Mouse (Mus musculus) hindbrain, postnatal 0 days (tissue): ENCODE data around the gene Hoxb7. TPM values are rescaled to one million over a fixed set of nuclear protein-coding genes. Genes with fewer than 3 reads are reported as not detected.

Experiments
- ATAC-seq: fragments of 200-750 bp; cut with Nextera tagmentation; 2 replicates; pipeline ENCODE4 v1.8.0; 2017; ENCODE audit warnings: mild to moderate bottlenecking, moderate TSS enrichment, moderate library complexity
- DNase-seq: peaks from one replicate; pipeline ENCODE4 v3.0.0-alpha.2; 2015; ENCODE audit warnings: low spot score
- H3K27ac ChIP-seq: fragments of 300-500 bp; sonication (generic); 2 replicates; pipeline ENCODE4 v1.5.1; 2014; ENCODE audit warnings: mild to moderate bottlenecking
- H3K27me3 ChIP-seq: fragments of 300-500 bp; sonication (generic); 2 replicates; pipeline ENCODE4 v1.6.1; 2014; ENCODE audit warnings: low read length, mixed read lengths; ENCODE audit not compliant: insufficient read depth
- H3K36me3 ChIP-seq: fragments of 300-500 bp; sonication (generic); 2 replicates; pipeline ENCODE4 v1.6.1; 2014; ENCODE audit warnings: low read length, mixed read lengths; ENCODE audit not compliant: insufficient read depth
- H3K4me1 ChIP-seq: fragments of 300-500 bp; sonication (generic); 2 replicates; pipeline ENCODE4 v1.6.1; 2014; ENCODE audit warnings: antibody characterized with exemption, low read length, mixed read lengths; ENCODE audit not compliant: insufficient read depth
- H3K4me2 ChIP-seq: fragments of 300-500 bp; sonication (generic); 2 replicates; pipeline ENCODE4 v1.6.1; 2014; ENCODE audit warnings: low read depth, mild to moderate bottlenecking, low read length, moderate library complexity, mixed read lengths
- H3K4me3 ChIP-seq: fragments of 300-500 bp; sonication (generic); 2 replicates; pipeline ENCODE4 v1.5.1; 2014; ENCODE audit warnings: low read length
- H3K9ac ChIP-seq: fragments of 300-500 bp; sonication (generic); replicated peaks from 2 replicates; pipeline ENCODE4 v1.6.1; 2014; ENCODE audit warnings: mild to moderate bottlenecking, low read length, moderate library complexity, mixed read lengths
- H3K9me3 ChIP-seq: fragments of 300-500 bp; sonication (generic); 2 replicates; pipeline ENCODE4 v1.6.1; 2016; ENCODE audit warnings: low read length, mixed read lengths
- CTCF ChIP-seq: IDR thresholded peaks from 2 replicates; pipeline ENCODE4 v1.5.1; 2016; ENCODE audit warnings: antibody characterized with exemption, control low read depth, low read depth
- WGBS: fragments of 180-500 bp; shearing (Covaris S2); extraction: QIAGEN DNeasy Blood & Tissue Kit; methylation state at CpG from one replicate; pipeline ENCODE4 v1.1.7; 2014; 5-methylcytosine and 5-hydroxymethylcytosine counted together
- polyA plus RNA-seq: library from polyadenylated mRNA; unstranded; fragments of >200 nt; fragmentation: Nextera tagmentation; extraction: Ambion mirVana; gene quantifications from 2 replicates; pipeline ENCODE4 v1.2.1, GENCODE M21; 2015
- total RNA-seq: library from RNA; depleted of rRNA; stranded (reverse); fragments of >200 nt; gene quantifications from 2 replicates; pipeline ENCODE4 v1.2.3, GENCODE M21; 2014

The Hoxb7 gene
- total and polyA plus RNA-seq, 2 experiments from 2014 or later = 10.1 to 11.0 TPM

GRCm38 (mm10) chr11:96296997-96297396 lies 10.6 kb downstream of the Hoxb7 start:
- Histone ChIP-seq H3K27ac (no peak overlapping the region), H3K27me3 (peaks cover 84% of the 10 kb centered on the region), H3K36me3 (no peaks in the 10 kb centered on the region), H3K4me1 (no peaks in the 10 kb centered on the region), H3K4me2 (peak overlapping the region; percentile 18; the same call in 1 of the 2 replicates), H3K9me3 (no peaks in the 10 kb centered on the region), H3K4me3 (peak overlapping the region; percentile 7; the same call in 1 of the 2 replicates), H3K9ac (no peak overlapping the region)
- no peak for DNase-seq
- ATAC-seq = no peak
- TF ChIP-seq CTCF = no peak
- WGBS = 0% methylated on average over 2 of the region's 2 CpGs

GRCm38 (mm10) chr11:96297428-96297827 lies 11.0 kb downstream of the Hoxb7 start:
- DNase-seq (no peak), ATAC-seq (no peak)
- Histone ChIP-seq H3K27me3 (peaks cover 84% of the 10 kb centered on the region), H3K4me3 (no peak overlapping the region), H3K4me1 (no peaks in the 10 kb centered on the region), H3K27ac (no peak overlapping the region), H3K36me3 (no peaks in the 10 kb centered on the region), H3K4me2 (peak overlapping the region; percentile 18; the same call in 1 of the 2 replicates), H3K9ac (no peak overlapping the region), H3K9me3 (no peaks in the 10 kb centered on the region)
- 6% methylated on average over 3 of the region's 3 CpGs for WGBS
- no peak for TF ChIP-seq CTCF

- TF ChIP-seq CTCF = no peak
- no peak overlapping the region for H3K9ac ChIP-seq
- ATAC-seq (no peak), DNase-seq (no peak)
- H3K27ac ChIP-seq = no peak overlapping the region
- H3K36me3 ChIP-seq = no peaks in the 10 kb centered on the region
- peak overlapping the region; percentile 8; the same call in 1 of the 2 replicates for H3K4me3 ChIP-seq
- H3K4me2 ChIP-seq = 0 out of 2 replicates have a peak overlapping the region, but pooled peaks have one; percentile 28
- H3K27me3 ChIP-seq = peaks cover 80% of the 10 kb centered on the region
- no peaks in the 10 kb centered on the region for H3K4me1 ChIP-seq
- WGBS = 4% methylated on average over 11 of the region's 11 CpGs
- H3K9me3 ChIP-seq = no peaks in the 10 kb centered on the region
Measured at GRCm38 (mm10) chr11:96297968-96298635, 11.7 kb downstream of the Hoxb7 start.

GRCm38 (mm10) chr11:96298895-96299667 lies 12.7 kb downstream of the Hoxb7 start:
- WGBS = 1% methylated on average over 66 of the region's 66 CpGs
- Histone ChIP-seq H3K9me3 (no peaks in the 10 kb centered on the region), H3K4me3 (peak overlapping the region; percentile 31), H3K36me3 (no peaks in the 10 kb centered on the region), H3K27ac (0 out of 2 replicates have a peak overlapping the region, but pooled peaks have one; percentile 26), H3K9ac (peak overlapping the region; percentile 41), H3K4me2 (peak overlapping the region; percentile 30), H3K4me1 (no peaks in the 10 kb centered on the region), H3K27me3 (peaks cover 73% of the 10 kb centered on the region)
- TF ChIP-seq CTCF = no peak
- 0 out of 2 replicates have a peak, but pooled peaks have one; percentile 56 for ATAC-seq
- DNase-seq = no peak

GRCm38 (mm10) chr11:96299781-96300180 lies 13.4 kb downstream of the Hoxb7 start:
- Histone ChIP-seq H3K27ac (no peak overlapping the region), H3K9ac (no peak overlapping the region), H3K27me3 (peaks cover 74% of the 10 kb centered on the region), H3K4me1 (no peaks in the 10 kb centered on the region), H3K9me3 (no peaks in the 10 kb centered on the region), H3K36me3 (no peaks in the 10 kb centered on the region), H3K4me2 (peak overlapping the region; percentile 30), H3K4me3 (peak overlapping the region; percentile 31)
- ATAC-seq = no peak
- WGBS = 4% methylated on average over 9 of the region's 9 CpGs
- TF ChIP-seq CTCF = no peak
- no peak for DNase-seq

GRCm38 (mm10) chr11:96300354-96301063 lies 14.1 kb downstream of the Hoxb7 start:
- Histone ChIP-seq H3K27ac (peak overlapping the region; percentile 37; the same call in 1 of the 2 replicates), H3K27me3 (peaks cover 72% of the 10 kb centered on the region), H3K4me2 (peak overlapping the region; percentile 30), H3K4me1 (no peaks in the 10 kb centered on the region), H3K9me3 (no peaks in the 10 kb centered on the region), H3K9ac (no peak overlapping the region), H3K36me3 (no peaks in the 10 kb centered on the region), H3K4me3 (peak overlapping the region; percentile 31)
- no peak for ATAC-seq
- TF ChIP-seq CTCF = no peak
- WGBS = 3% methylated on average over 35 of the region's 35 CpGs
- no peak for DNase-seq
